Mouse (Mus musculus) midbrain, embryonic 14.5 days (tissue): Measurements from ENCODE around the gene Pkp4. TPM values are rescaled to one million over a fixed set of nuclear protein-coding genes. Genes with fewer than 3 reads are reported as not detected.

Experiments
- ATAC-seq: fragments of 200-750 bp; cut with Nextera tagmentation; 2 replicates; pipeline ENCODE4 v1.8.0; 2017; ENCODE audit warnings: moderate number of reproducible peaks, moderate library complexity; ENCODE audit not compliant: low FRiP score, low TSS enrichment
- DNase-seq: peaks from one replicate; pipeline ENCODE4 v3.0.0-alpha.2; 2015
- H3K27ac ChIP-seq: fragments of 300-500 bp; sonication (generic); replicated peaks from 2 replicates; pipeline ENCODE4 v1.5.1; 2014; ENCODE audit warnings: mild to moderate bottlenecking, low read depth, low read length, moderate library complexity
- H3K27me3 ChIP-seq: fragments of 300-500 bp; sonication (generic); 2 replicates; pipeline ENCODE4 v1.6.1; 2014; ENCODE audit warnings: low read length, control low read depth, mixed read lengths; ENCODE audit not compliant: control insufficient read depth, insufficient read depth
- H3K36me3 ChIP-seq: fragments of 300-500 bp; sonication (generic); 2 replicates; pipeline ENCODE4 v1.6.1; 2014; ENCODE audit warnings: low read length, control low read depth; ENCODE audit not compliant: control insufficient read depth, insufficient read depth
- H3K4me1 ChIP-seq: fragments of 300-500 bp; sonication (generic); 2 replicates; pipeline ENCODE4 v1.6.1; 2014; ENCODE audit warnings: mild to moderate bottlenecking, antibody characterized with exemption, low read length, control low read depth; ENCODE audit not compliant: control insufficient read depth, insufficient read depth
- H3K4me2 ChIP-seq: fragments of 300-500 bp; sonication (generic); 2 replicates; pipeline ENCODE4 v1.6.1; 2014; ENCODE audit warnings: mild to moderate bottlenecking, low read length, moderate library complexity
- H3K4me3 ChIP-seq: fragments of 300-500 bp; sonication (generic); replicated peaks from 2 replicates; pipeline ENCODE4 v1.5.1; 2014; ENCODE audit warnings: low read depth, low read length
- H3K9ac ChIP-seq: fragments of 300-500 bp; sonication (generic); replicated peaks from 2 replicates; pipeline ENCODE4 v1.6.1; 2014; ENCODE audit warnings: mild to moderate bottlenecking, low read length, moderate library complexity
- H3K9me3 ChIP-seq: fragments of 300-500 bp; sonication (generic); 2 replicates; pipeline ENCODE4 v1.6.1; 2016; ENCODE audit warnings: low read length, control low read depth, mixed read lengths; ENCODE audit not compliant: control insufficient read depth
- WGBS: fragments of 180-500 bp; shearing (Covaris S2); extraction: QIAGEN DNeasy Blood & Tissue Kit; methylation state at CpG from one replicate; pipeline ENCODE4 v1.1.7; 2014; 5-methylcytosine and 5-hydroxymethylcytosine counted together
- polyA plus RNA-seq: library from polyadenylated mRNA; unstranded; fragments of >200 nt; fragmentation: Nextera tagmentation; extraction: Ambion mirVana; gene quantifications from 2 replicates; pipeline ENCODE4 v1.2.1, GENCODE M21; 2014

Gene Pkp4
- polyA plus RNA-seq, 1 experiment from 2014 or later, result 23.9 TPM

DNA sequence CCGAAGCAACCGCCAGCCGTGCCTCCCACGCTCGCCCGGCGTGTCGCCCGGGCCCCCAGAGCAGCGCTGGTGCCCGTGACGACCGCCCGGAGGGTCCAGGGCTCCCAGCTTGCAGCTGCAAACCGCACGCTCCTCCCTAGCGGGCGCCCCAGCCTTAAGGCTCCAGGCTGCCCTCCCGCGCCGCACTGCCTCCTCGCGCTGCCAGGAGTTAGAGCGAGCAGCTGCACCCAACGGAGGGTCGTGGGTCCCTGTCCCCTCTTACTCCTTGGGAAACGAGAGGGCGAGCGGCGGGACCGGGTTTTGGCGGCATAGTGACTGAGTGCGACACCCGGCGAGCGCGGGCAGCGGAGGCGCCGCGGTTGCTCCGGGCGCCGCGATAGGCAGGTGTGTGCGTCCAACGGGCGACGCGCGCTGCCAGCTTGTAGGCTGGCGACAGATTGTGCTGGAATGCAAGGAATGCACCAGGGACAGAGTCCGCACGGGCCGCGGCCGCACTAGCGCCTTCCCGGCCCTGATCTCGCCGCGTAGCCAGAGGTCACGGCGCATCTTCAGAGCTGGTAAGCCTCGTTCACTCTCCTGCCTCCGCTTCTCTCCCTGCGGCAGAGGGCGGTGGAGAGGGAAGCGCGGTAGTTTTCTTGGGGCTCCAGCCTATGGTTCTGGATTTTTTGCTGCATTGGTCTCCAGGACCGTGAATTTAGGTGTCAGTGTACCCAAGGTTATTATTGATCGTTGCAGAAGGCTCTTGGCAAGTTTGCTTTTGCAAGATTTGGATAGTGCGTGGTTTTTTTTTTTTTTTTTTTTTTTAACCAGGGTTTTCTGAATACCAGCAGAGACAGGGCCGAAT lies 1.0 kb downstream of the Pkp4 start:
- WGBS, result under 1% methylated on average over 74 of the region's 74 CpGs
- peak; percentile 69 for ATAC-seq

DNA sequence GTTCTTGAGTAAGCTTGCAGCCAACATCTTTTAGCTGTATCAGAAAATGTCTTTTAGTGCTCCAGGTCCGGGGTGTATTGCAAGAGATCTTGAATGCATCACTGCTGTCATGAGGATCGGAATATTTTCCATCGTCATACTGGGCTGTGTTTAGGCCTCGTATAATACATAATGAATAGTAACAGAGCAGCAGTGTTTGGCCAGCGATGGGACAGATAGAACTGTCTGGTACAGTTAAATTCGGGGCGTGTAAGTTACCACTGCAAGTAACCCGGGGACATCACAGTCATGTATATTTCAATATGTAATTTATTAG lies 1.6 kb downstream of the Pkp4 start:
- H3K36me3 ChIP-seq, result no peaks in the 10 kb centered on the region
- DNase-seq (peak; percentile 41), ATAC-seq (no peak)
- H3K9me3 ChIP-seq, result no peaks in the 10 kb centered on the region
- H3K4me2 ChIP-seq, result peak overlapping the region; percentile 53
- H3K4me3 ChIP-seq, result peak overlapping the region; percentile 91
- no peaks in the 10 kb centered on the region for H3K27me3 ChIP-seq
- H3K27ac ChIP-seq, result 0 out of 2 replicates have a peak overlapping the region, but pooled peaks have one; percentile 87
- WGBS, result 35% methylated on average over 8 of the region's 8 CpGs
- H3K4me1 ChIP-seq, result peaks cover 7% of the 10 kb centered on the region
- H3K9ac ChIP-seq, result peak overlapping the region; percentile 72; the same call in 1 of the 2 replicates

More for the DNA sequence above, 1.0 kb downstream of the Pkp4 start:
- peak overlapping the region; percentile 72 for H3K9ac ChIP-seq
- H3K4me2 ChIP-seq, result peak overlapping the region; percentile 53
- DNase-seq, result peak; percentile 86
- H3K27me3 ChIP-seq, result no peaks in the 10 kb centered on the region
- H3K4me3 ChIP-seq, result peak overlapping the region; percentile 91
- H3K9me3 ChIP-seq, result no peaks in the 10 kb centered on the region
- no peaks in the 10 kb centered on the region for H3K36me3 ChIP-seq
- H3K4me1 ChIP-seq, result peaks cover 7% of the 10 kb centered on the region
- H3K27ac ChIP-seq, result peak overlapping the region; percentile 87

DNA sequence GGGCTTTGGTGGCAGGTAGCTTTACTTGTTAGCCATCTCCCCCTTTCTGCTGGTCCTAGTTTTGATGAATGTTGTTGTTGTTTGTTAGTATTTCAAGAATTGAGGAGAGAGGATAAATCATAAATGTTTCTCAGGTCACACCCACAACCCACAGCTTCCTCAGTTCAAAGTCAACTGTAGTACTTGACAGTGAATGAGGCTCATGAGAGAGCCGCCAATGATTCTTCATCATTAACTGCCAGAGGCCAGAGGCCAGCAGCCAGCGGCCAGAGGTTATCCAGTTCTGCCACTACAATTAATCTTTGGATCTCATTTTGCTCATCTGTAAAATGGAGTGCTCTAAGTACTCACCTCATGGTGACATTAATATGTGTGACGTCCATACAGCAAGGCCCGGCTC lies 6.3 kb downstream of the Pkp4 start:
- WGBS, result 88% methylated on average over 4 of the region's 4 CpGs
- no peak for ATAC-seq

DNA sequence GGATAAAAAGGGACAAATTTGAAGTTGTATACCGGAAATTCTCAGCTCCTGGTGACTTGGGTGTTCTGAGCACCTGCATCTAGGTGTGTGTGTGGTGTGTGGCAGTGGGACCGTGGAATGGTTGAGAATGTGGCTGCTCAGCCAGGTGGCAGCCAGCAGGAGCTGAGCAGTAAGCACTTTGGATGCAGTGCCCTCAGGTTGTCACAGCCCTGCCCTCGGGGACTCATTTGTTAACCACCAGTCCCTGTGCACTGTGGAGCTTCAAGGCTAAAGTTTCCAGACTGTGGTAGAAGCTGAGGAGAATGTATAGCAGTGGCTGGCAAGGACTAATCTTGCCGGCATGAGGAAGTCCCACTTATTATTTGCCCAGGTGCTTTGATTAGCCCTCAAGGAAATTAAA lies 7.2 kb downstream of the Pkp4 start:
- H3K4me3 ChIP-seq, result no peak overlapping the region
- H3K27me3 ChIP-seq, result no peaks in the 10 kb centered on the region
- H3K4me1 ChIP-seq, result peaks cover 6% of the 10 kb centered on the region
- WGBS, result 85% methylated on average over 4 of the region's 4 CpGs
- no peaks in the 10 kb centered on the region for H3K36me3 ChIP-seq
- H3K27ac ChIP-seq, result no peak overlapping the region
- DNase-seq, result no peak
- H3K9me3 ChIP-seq, result no peaks in the 10 kb centered on the region
- H3K9ac ChIP-seq, result no peak overlapping the region
- H3K4me2 ChIP-seq, result no peak overlapping the region
- no peak for ATAC-seq

More for the DNA sequence above, 6.3 kb downstream of the Pkp4 start:
- no peaks in the 10 kb centered on the region for H3K9me3 ChIP-seq
- no peak overlapping the region for H3K9ac ChIP-seq
- no peak overlapping the region for H3K4me3 ChIP-seq
- no peak overlapping the region for H3K27ac ChIP-seq
- H3K4me1 ChIP-seq, result peaks cover 7% of the 10 kb centered on the region
- H3K4me2 ChIP-seq, result no peak overlapping the region
- no peaks in the 10 kb centered on the region for H3K36me3 ChIP-seq
- no peak for DNase-seq
- no peaks in the 10 kb centered on the region for H3K27me3 ChIP-seq

DNA sequence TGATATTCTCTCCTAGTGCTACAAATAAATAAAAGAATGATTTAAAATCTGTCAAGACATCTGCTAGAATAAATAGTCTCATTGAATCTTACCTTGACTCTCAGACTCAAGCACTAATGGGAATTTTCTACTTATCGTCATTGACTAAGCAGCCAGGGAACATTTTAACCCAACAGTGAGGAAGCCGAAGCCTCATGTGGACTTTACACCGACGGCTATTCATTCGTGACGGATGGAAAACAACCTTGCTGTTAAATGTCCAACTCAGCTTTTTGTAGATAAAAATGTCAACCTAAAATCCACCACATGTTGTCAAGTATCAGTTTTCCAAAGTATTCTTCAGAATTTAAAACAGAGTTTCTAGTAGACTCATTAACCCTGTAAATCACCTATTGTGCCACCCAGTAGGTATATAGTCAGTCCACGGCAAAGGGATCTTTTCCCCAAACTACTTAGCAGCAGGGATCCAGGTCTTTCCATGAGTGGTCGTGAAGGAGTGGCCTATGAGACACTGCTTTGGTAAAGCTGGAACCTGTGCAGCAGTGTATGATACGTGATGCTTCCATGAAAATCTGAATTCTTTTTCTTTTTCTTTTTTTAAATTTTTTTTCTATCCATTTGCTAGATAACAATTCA lies 9.0 kb downstream of the Pkp4 start:
- Histone ChIP-seq H3K27ac (no peak overlapping the region), H3K4me1 (no peaks in the 10 kb centered on the region), H3K4me2 (no peak overlapping the region), H3K27me3 (no peaks in the 10 kb centered on the region), H3K4me3 (no peak overlapping the region), H3K36me3 (no peaks in the 10 kb centered on the region), H3K9ac (no peak overlapping the region), H3K9me3 (no peaks in the 10 kb centered on the region)
- WGBS, result 88% methylated on average over 9 of the region's 9 CpGs
- DNase-seq (no peak), ATAC-seq (no peak)

DNA sequence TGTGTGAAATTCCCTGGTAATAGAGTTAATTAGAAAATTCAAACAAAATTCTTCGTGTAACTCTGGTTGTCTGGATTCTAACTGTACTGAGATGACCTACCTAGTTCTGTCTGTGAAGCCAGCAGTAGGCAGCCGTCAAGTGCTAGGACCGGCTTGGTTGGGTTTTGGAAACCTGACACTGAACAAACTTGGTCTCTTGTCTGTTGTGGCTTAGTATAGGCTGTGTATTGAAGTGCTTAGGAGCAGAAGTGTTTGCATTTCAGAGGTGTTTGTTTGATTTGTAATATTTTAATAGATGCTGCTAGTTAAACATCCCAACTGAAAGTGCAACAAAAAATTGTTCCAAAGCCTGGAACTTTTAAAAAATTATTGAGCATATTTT lies 9.5 kb downstream of the Pkp4 start:
- Histone ChIP-seq H3K27me3 (no peaks in the 10 kb centered on the region), H3K9ac (no peak overlapping the region), H3K9me3 (no peaks in the 10 kb centered on the region), H3K36me3 (no peaks in the 10 kb centered on the region), H3K4me1 (no peaks in the 10 kb centered on the region), H3K4me2 (no peak overlapping the region), H3K4me3 (no peak overlapping the region), H3K27ac (no peak overlapping the region)
- ATAC-seq (no peak), DNase-seq (no peak)
- WGBS, result 93% methylated on average over 3 of the region's 3 CpGs

DNA sequence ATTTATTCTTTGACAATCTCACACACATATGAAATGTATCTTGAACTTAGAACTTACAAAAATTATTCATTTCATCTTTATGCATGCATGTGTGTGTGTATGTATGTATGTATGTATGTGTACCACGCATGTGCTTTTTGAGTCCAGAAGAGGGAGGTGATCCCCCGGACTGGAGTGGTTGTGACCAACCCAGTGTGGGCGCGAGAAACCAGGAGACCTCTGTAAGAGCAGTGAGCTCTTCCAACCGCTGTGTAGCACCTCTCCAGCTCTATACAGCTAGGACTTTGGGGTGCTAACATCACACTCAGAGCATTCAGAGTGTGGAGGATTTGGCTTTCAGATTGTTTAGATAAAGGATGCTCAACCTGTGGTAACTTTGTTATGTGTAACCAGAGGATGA lies 9.9 kb downstream of the Pkp4 start:
- H3K27me3 ChIP-seq, result no peaks in the 10 kb centered on the region
- ATAC-seq, result no peak
- no peak overlapping the region for H3K27ac ChIP-seq
- no peaks in the 10 kb centered on the region for H3K4me1 ChIP-seq
- no peak overlapping the region for H3K4me3 ChIP-seq
- 98% methylated on average over 5 of the region's 5 CpGs for WGBS
- no peak for DNase-seq
- H3K9me3 ChIP-seq, result no peaks in the 10 kb centered on the region
- no peak overlapping the region for H3K4me2 ChIP-seq
- no peaks in the 10 kb centered on the region for H3K36me3 ChIP-seq
- H3K9ac ChIP-seq, result no peak overlapping the region

DNA sequence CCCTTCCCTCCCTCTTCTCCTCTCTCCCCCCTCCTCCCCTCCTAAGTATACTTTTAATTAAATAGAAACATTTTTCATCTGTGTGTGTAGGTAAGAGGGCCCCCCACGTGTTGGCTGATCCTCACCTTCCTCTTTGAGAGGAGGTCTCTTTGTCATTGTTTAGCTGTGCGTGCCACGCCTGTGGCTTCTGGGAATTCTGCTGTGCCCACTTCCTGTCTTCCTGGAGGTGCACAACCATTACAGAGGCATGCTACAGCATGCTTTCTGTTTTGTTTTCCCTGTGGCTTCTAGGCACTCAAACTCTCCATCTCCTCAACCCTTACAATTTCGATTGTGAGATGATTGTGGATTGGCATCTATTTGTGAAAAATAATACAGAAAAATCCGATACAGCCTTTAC lies 10.9 kb downstream of the Pkp4 start:
- H3K27me3 ChIP-seq, result no peaks in the 10 kb centered on the region
- no peak for ATAC-seq
- H3K27ac ChIP-seq, result no peak overlapping the region
- DNase-seq, result no peak
- H3K4me1 ChIP-seq, result no peaks in the 10 kb centered on the region
- H3K4me2 ChIP-seq, result no peak overlapping the region
- H3K9ac ChIP-seq, result no peak overlapping the region
- H3K9me3 ChIP-seq, result no peaks in the 10 kb centered on the region
- no peaks in the 10 kb centered on the region for H3K36me3 ChIP-seq
- H3K4me3 ChIP-seq, result no peak overlapping the region
- WGBS, result 83% methylated on average over 5 of the region's 5 CpGs

DNA sequence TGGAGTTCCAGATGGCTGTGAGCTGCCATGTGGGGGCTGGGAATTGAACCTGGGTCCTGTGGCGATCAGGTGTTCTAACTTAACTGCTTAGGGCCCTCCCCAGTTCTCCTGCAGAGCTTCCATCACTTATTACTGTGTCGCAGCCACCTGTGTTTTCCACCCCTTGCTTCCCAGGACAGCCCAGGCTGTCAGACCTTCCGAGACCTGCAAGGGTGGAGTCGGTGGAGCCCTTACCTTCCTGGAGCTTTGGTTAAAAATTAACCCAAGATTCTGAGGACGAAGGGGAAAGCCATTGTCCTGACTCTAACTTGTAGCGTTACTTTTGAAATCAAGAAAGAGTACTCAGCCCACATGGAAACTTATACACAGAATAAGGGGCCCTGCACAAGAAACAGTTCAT lies 15.3 kb downstream of the Pkp4 start:
- Histone ChIP-seq H3K27ac (no peak overlapping the region), H3K4me2 (no peak overlapping the region), H3K36me3 (no peaks in the 10 kb centered on the region), H3K9ac (no peak overlapping the region), H3K9me3 (no peaks in the 10 kb centered on the region), H3K4me3 (no peak overlapping the region), H3K27me3 (no peaks in the 10 kb centered on the region), H3K4me1 (no peaks in the 10 kb centered on the region; the same call in none of the 2 replicates)
- no peak for DNase-seq
- no peak for ATAC-seq
- 93% methylated on average over 6 of the region's 6 CpGs for WGBS
